Mouse (Mus musculus) cerebellum, adult 2 months (tissue): ENCODE measurements at regions not wholly inside any gene's neighbourhood (a gene's known extent, or its start where the extent isn't known, plus 50 kb on each side); places are given as distances from the start of the nearest gene placed in this dataset.

Experiments
- DNase-seq, 2 experiments: peaks; one replicate each; pipeline ENCODE4 v3.0.0; 2021
- H3K27ac ChIP-seq: fragments of 200-500 bp; 2 replicates; pipeline ENCODE4 v1.5.1; 2012; ENCODE audit warnings: low read length, control low read depth, inconsistent platforms; ENCODE audit not compliant: insufficient read depth
- H3K27me3 ChIP-seq: fragments of 200-500 bp; 2 replicates; pipeline ENCODE4 v1.6.1; 2012; ENCODE audit warnings: inconsistent platforms, mild to moderate bottlenecking, low read length, moderate library complexity; ENCODE audit not compliant: control insufficient read depth, insufficient read depth
- H3K4me1 ChIP-seq: fragments of 200-500 bp; 2 replicates; pipeline ENCODE4 v1.6.1; 2011; ENCODE audit warnings: low read length; ENCODE audit not compliant: control insufficient read depth, insufficient read depth
- H3K4me3 ChIP-seq: fragments of 200-500 bp; replicated peaks from 2 replicates; pipeline ENCODE3; 2011; ENCODE audit warnings: mild to moderate bottlenecking, low read depth, low read length, control low read depth; ENCODE audit not compliant: insufficient read depth
- CTCF ChIP-seq: fragments of 200-500 bp; IDR thresholded peaks from 2 replicates; pipeline ENCODE4 v1.5.1; 2011; ENCODE audit warnings: low read depth, mild to moderate bottlenecking, control low read depth, low read length, moderate library complexity, borderline replicate concordance; ENCODE audit not compliant: insufficient read depth
- POLR2A ChIP-seq: fragments of 200-500 bp; IDR thresholded peaks from 2 replicates; pipeline ENCODE4 v1.6.1; 2011; ENCODE audit warnings: low read length, control low read depth, borderline replicate concordance; ENCODE audit not compliant: insufficient read depth
- WGBS: fragments of 180-500 bp; shearing (Covaris S2); methylation state at CpG from one replicate; pipeline ENCODE4 v1.1.7; 2018; 5-methylcytosine and 5-hydroxymethylcytosine counted together

- TF ChIP-seq CTCF (no peak), POLR2A (no peak)
- Histone ChIP-seq H3K4me1 (no peaks in the 10 kb centered on the region), H3K4me3 (no peak overlapping the region), H3K27me3 (no peaks in the 10 kb centered on the region), H3K27ac (no peak overlapping the region)
- 60% methylated on average over 7 of the region's 7 CpGs for WGBS
- no peak for DNase-seq
Observed at GRCm38 (mm10) chr6:147741446-147741845, 265.8 kb downstream of the Ccdc91 start.

- TF ChIP-seq POLR2A, result no peak
- TF ChIP-seq CTCF, result no peak
Observed at GRCm38 (mm10) chr6:147744081-147744480, 268.5 kb downstream of the Ccdc91 start.

GRCm38 (mm10) chr6:147745690-147746089 is 270.1 kb downstream of the Ccdc91 start:
- 73% methylated on average over 2 of the region's 2 CpGs for WGBS
- Histone ChIP-seq H3K4me1 (no peaks in the 10 kb centered on the region), H3K27ac (no peak overlapping the region), H3K4me3 (no peak overlapping the region), H3K27me3 (no peaks in the 10 kb centered on the region)
- TF ChIP-seq CTCF, result no peak
- DNase-seq, result no peak

More at GRCm38 (mm10) chr6:147744081-147744480, 268.5 kb downstream of the Ccdc91 start:
- no peak overlapping the region for H3K4me3 ChIP-seq
- DNase-seq, result no peak
- H3K4me1 ChIP-seq, result no peaks in the 10 kb centered on the region
- 47% methylated on average over 3 of the region's 3 CpGs for WGBS
- H3K27me3 ChIP-seq, result no peaks in the 10 kb centered on the region
- no peak overlapping the region for H3K27ac ChIP-seq

GRCm38 (mm10) chr6:147747945-147748344 is 272.3 kb downstream of the Ccdc91 start:
- Histone ChIP-seq H3K4me1 (no peaks in the 10 kb centered on the region), H3K4me3 (no peak overlapping the region), H3K27me3 (no peaks in the 10 kb centered on the region), H3K27ac (no peak overlapping the region)
- no peak for TF ChIP-seq CTCF
- TF ChIP-seq POLR2A, result no peak
- no peak for DNase-seq

GRCm38 (mm10) chr6:147752301-147752700 is 276.7 kb downstream of the Ccdc91 start:
- no peak overlapping the region; the same call in 1 of the 2 replicates for H3K27ac ChIP-seq
- WGBS, result 58% methylated on average over 2 of the region's 2 CpGs
- no peak for DNase-seq
- TF ChIP-seq POLR2A (no peak), CTCF (no peak)
- no peaks in the 10 kb centered on the region for H3K27me3 ChIP-seq
- no peak overlapping the region for H3K4me3 ChIP-seq
- H3K4me1 ChIP-seq, result no peaks in the 10 kb centered on the region

- DNase-seq, result no peak
- no peak for TF ChIP-seq POLR2A
- TF ChIP-seq CTCF, result no peak
- no peaks in the 10 kb centered on the region for H3K27me3 ChIP-seq
- H3K4me3 ChIP-seq, result no peak overlapping the region
- H3K4me1 ChIP-seq, result no peaks in the 10 kb centered on the region
- H3K27ac ChIP-seq, result no peak overlapping the region
- WGBS, result 87% methylated on average over 2 of the region's 2 CpGs
Observed at GRCm38 (mm10) chr6:147753828-147754227, 278.2 kb downstream of the Ccdc91 start.

GRCm38 (mm10) chr6:147755750-147756523 is 280.3 kb downstream of the Ccdc91 start:
- TF ChIP-seq POLR2A (no peak), CTCF (no peak)
- H3K4me1 ChIP-seq, result no peaks in the 10 kb centered on the region
- H3K4me3 ChIP-seq, result no peak overlapping the region
- WGBS, result 86% methylated on average over 7 of the region's 7 CpGs
- no peaks in the 10 kb centered on the region; the same call in 1 of the 2 replicates for H3K27me3 ChIP-seq
- DNase-seq, result no peak
- H3K27ac ChIP-seq, result no peak overlapping the region

GRCm38 (mm10) chr6:147759485-147759884 is 283.9 kb downstream of the Ccdc91 start:
- Histone ChIP-seq H3K4me1 (no peaks in the 10 kb centered on the region), H3K27me3 (no peaks in the 10 kb centered on the region; the same call in 1 of the 2 replicates), H3K4me3 (no peak overlapping the region), H3K27ac (no peak overlapping the region)
- TF ChIP-seq CTCF (no peak), POLR2A (no peak)
- WGBS, result 92% methylated on average over 7 of the region's 7 CpGs
- DNase-seq, result no peak

- Histone ChIP-seq H3K27ac (no peak overlapping the region), H3K4me1 (no peaks in the 10 kb centered on the region), H3K27me3 (no peaks in the 10 kb centered on the region; the same call in 1 of the 2 replicates), H3K4me3 (no peak overlapping the region)
- no peak for DNase-seq
- TF ChIP-seq CTCF (no peak), POLR2A (no peak)
- 90% methylated on average over 2 of the region's 2 CpGs for WGBS
Observed at GRCm38 (mm10) chr6:147760113-147760512, 284.5 kb downstream of the Ccdc91 start.
